In genomic region chr8:126662797-126663784, GRCm38 (mm10) we compare ENCODE assay signal across 9 mouse cellular contexts.
DNase-seq lines count a peak whose midpoint lies in the region; ATAC-seq and TF ChIP-seq lines count a peak whose summit lies in the region.
"Had no signal": no experiment of that assay in that cellular context is flagged by ENCODE, and none has a peak within 500 bp of the region (broad histone marks: within the 10 kb centered on the region; RNA-seq: fewer than 3 reads in every experiment).

No protein-coding gene starts in this region.

- no peaks in the 10 kb centered on the region for H3K9me3 ChIP-seq in hindbrain, postnatal 0 days (ENCODE audit: low read length)

- H3K4me1 ChIP-seq in embryonic fibroblast, embryonic 13.5 days (ENCODE audit: control insufficient read depth, insufficient read depth, low read length): peaks cover 45% of the 10 kb centered on the region
- peaks cover 72% of the 10 kb centered on the region for H3K4me1 ChIP-seq in hindbrain, postnatal 0 days (ENCODE audit: insufficient read depth, low read length)
- H3K4me1 ChIP-seq in lung, adult 2 months (ENCODE audit: control insufficient read depth, insufficient read depth, low read length): peaks cover 62% of the 10 kb centered on the region

- peak; percentile 46 for DNase-seq in adrenal gland, postnatal 14 days
- no peak for DNase-seq in adrenal gland, postnatal 4 days (ENCODE audit: low spot score in 2 of 2)
- peak; percentile 95 for DNase-seq in 416B (ENCODE audit: low read depth)
- DNase-seq in hindbrain, postnatal 0 days (ENCODE audit: low spot score): no peak
- peak; percentile 54 for DNase-seq in lung, adult 2 months
- peak; percentile 65 for DNase-seq in skeletal muscle tissue, adult 2 months (ENCODE audit: low read depth, low spot score)
- no peak for DNase-seq in layer of hippocampus, postnatal 36 days

- no peaks in the 10 kb centered on the region for H3K36me3 ChIP-seq in hindbrain, postnatal 0 days (ENCODE audit: insufficient read depth, low read length)

- no peak overlapping the region for H3K4me3 ChIP-seq in embryonic fibroblast, embryonic 13.5 days (ENCODE audit: insufficient read depth, low read length)
- no peak overlapping the region for H3K4me3 ChIP-seq in hindbrain, postnatal 0 days (ENCODE audit: low read length)
- H3K4me3 ChIP-seq in lung, adult 2 months (replicated peaks; ENCODE audit: extremely low read depth, low read depth, low read length): no peak overlapping the region

- WGBS in hindbrain, postnatal 0 days: 37% methylated on average over 14 of the region's 14 CpGs
- 22% methylated on average over 14 of the region's 14 CpGs for WGBS in lung, adult 2 months

- peak overlapping the region; percentile 92 for H3K27ac ChIP-seq in embryonic fibroblast, embryonic 13.5 days (ENCODE audit: insufficient read depth, low read length)
- peak overlapping the region; percentile 66 for H3K27ac ChIP-seq in hindbrain, postnatal 0 days

- H3K4me2 ChIP-seq in hindbrain, postnatal 0 days (ENCODE audit: low read depth, low read length): no peak overlapping the region

- H3K27me3 ChIP-seq in hindbrain, postnatal 0 days (ENCODE audit: insufficient read depth, low read length): no peaks in the 10 kb centered on the region
- H3K27me3 ChIP-seq: CH12.LX had no signal

- no peak for ATAC-seq in hindbrain, postnatal 0 days

- peak overlapping the region; percentile 28; the same call in 1 of the 2 replicates for H3K9ac ChIP-seq in hindbrain, postnatal 0 days (replicated peaks; ENCODE audit: low read length)

- TF ChIP-seq POLR2A in embryonic fibroblast, embryonic 13.5 days (IDR thresholded peaks at IDR 0.05; ENCODE audit: low read depth, low read length): no peak
- no peak for TF ChIP-seq POLR2A in lung, adult 2 months (IDR thresholded peaks at IDR 0.05; ENCODE audit: borderline replicate concordance, extremely low read depth, low read depth, low read length)

- TF ChIP-seq CTCF in embryonic fibroblast, embryonic 13.5 days (IDR thresholded peaks at IDR 0.05; ENCODE audit: borderline replicate concordance, insufficient read depth, low read length): no peak
- TF ChIP-seq CTCF in hindbrain, postnatal 0 days (IDR thresholded peaks at IDR 0.05; ENCODE audit: low read depth): no peak
- no peak for TF ChIP-seq CTCF in lung, adult 2 months (IDR thresholded peaks at IDR 0.05; ENCODE audit: insufficient read depth, low read length)

Comparison
In these comparisons a context has a peak if more than half of its experiments do, and no peak if none do; other contexts are left out.
1. DNase-seq: peak in adrenal gland, postnatal 14 days (single experiment), 416B (single experiment), lung, adult 2 months (single experiment) and skeletal muscle tissue, adult 2 months (single experiment); none in adrenal gland, postnatal 4 days (0 of 2), hindbrain, postnatal 0 days (single experiment) and layer of hippocampus, postnatal 36 days (0 of 2).